ENCODE assay signal across 7 mouse cellular contexts in the genomic region with DNA sequence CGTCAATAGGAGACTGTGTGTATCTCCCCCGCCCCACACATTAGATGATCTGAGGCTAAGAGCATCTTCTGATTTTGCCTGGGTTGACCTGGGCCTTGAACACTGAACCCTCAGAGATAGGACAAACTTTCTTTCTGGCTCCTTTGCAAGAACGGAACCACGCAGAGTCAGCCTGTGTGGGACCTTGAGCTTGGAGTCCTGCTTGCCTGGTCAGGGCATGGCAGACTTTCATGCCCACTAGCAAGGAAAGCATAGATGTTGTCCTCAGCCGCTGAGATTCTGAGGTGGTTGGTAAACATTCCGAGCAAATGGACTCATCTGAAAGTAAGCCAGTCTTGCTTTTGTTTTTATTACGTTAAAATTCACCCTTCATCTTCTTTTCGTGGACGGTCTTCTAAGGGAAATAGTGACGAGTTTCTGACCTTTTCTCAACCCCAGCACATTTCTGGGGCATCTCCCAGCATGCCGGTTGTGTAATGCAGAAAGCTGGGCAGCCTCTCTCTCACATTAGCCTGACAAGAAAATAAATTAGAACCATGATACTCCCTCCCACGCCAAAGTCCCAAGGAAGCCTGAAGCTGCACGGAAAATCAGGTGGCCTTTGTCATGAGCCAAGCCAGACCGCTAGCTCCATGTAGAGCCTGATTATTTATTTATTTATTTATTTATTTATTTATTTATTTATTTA.
A peak's percentile ranks its signal among the peaks of the same experiment; 100 is the strongest.
DNase-seq lines count a peak whose midpoint lies in the region; ATAC-seq and TF ChIP-seq lines count a peak whose summit lies in the region.

No protein-coding gene starts in this region.

- no peaks in the 10 kb centered on the region for H3K4me1 ChIP-seq in limb, embryonic 11.5 days (ENCODE audit: control insufficient read depth, insufficient read depth, low read length)
- H3K4me1 ChIP-seq in limb, embryonic 10.5 days = no peaks in the 10 kb centered on the region
- no peaks in the 10 kb centered on the region for H3K4me1 ChIP-seq in forebrain, embryonic 12.5 days
- no peaks in the 10 kb centered on the region for H3K4me1 ChIP-seq in lung, embryonic 14.5 days (ENCODE audit: insufficient read depth)

- peak; percentile 39; the same call in 1 of the 2 replicates for ATAC-seq in limb, embryonic 11.5 days (ENCODE audit: insufficient number of reproducible peaks, low FRiP score, low TSS enrichment, low read depth)
- peak; percentile 53 for ATAC-seq in forebrain, embryonic 12.5 days (ENCODE audit: low FRiP score)
- ATAC-seq in lung, embryonic 14.5 days (ENCODE audit: insufficient read depth) = peak; percentile 61

- no peak overlapping the region for H3K9ac ChIP-seq in limb, embryonic 11.5 days (ENCODE audit: low read length)
- no peak overlapping the region for H3K9ac ChIP-seq in forebrain, embryonic 12.5 days
- H3K9ac ChIP-seq in lung, embryonic 14.5 days = no peak overlapping the region

- 83% methylated on average over 14 of the region's 14 CpGs for WGBS in limb, embryonic 11.5 days
- WGBS in limb, embryonic 10.5 days = 83% methylated on average over 14 of the region's 14 CpGs
- 85% methylated on average over 14 of the region's 14 CpGs for WGBS in forebrain, embryonic 12.5 days
- 59% methylated on average over 14 of the region's 14 CpGs for WGBS in lung, embryonic 14.5 days

- H3K4me3 ChIP-seq in limb, embryonic 11.5 days (ENCODE audit: low read depth, low read length) = no peak overlapping the region
- no peak overlapping the region for H3K4me3 ChIP-seq in limb, embryonic 10.5 days
- H3K4me3 ChIP-seq in forebrain, embryonic 12.5 days (replicated peaks) = no peak overlapping the region
- no peak overlapping the region for H3K4me3 ChIP-seq in lung, embryonic 14.5 days (ENCODE audit: low read depth, low read length)

- no peak for DNase-seq in limb, embryonic 11.5 days (ENCODE audit: low spot score)
- DNase-seq in limb, embryonic 10.5 days (ENCODE audit: low spot score) = no peak
- peak; percentile 79 for DNase-seq in brain, adult 2 months (ENCODE audit: low read depth, low spot score)
- DNase-seq in lung, embryonic 14.5 days = peak; percentile 44
- DNase-seq in embryo, embryonic 9.5 days (ENCODE audit: extremely low spot score) = no peak
- DNase-seq in spleen, postnatal 14 days (ENCODE audit: low spot score in 2 of 2) = no peak

- no peaks in the 10 kb centered on the region for H3K9me3 ChIP-seq in limb, embryonic 11.5 days (ENCODE audit: control insufficient read depth, low read length)
- no peaks in the 10 kb centered on the region for H3K9me3 ChIP-seq in limb, embryonic 10.5 days (replicated peaks)
- H3K9me3 ChIP-seq in forebrain, embryonic 12.5 days = no peaks in the 10 kb centered on the region
- no peaks in the 10 kb centered on the region for H3K9me3 ChIP-seq in lung, embryonic 14.5 days (ENCODE audit: low read depth, low read length)

- no peaks in the 10 kb centered on the region for H3K36me3 ChIP-seq in limb, embryonic 11.5 days (ENCODE audit: control insufficient read depth, insufficient read depth, low read length)
- no peaks in the 10 kb centered on the region for H3K36me3 ChIP-seq in limb, embryonic 10.5 days
- H3K36me3 ChIP-seq in forebrain, embryonic 12.5 days (replicated peaks) = no peaks in the 10 kb centered on the region
- H3K36me3 ChIP-seq in lung, embryonic 14.5 days (ENCODE audit: insufficient read depth) = no peaks in the 10 kb centered on the region

- TF ChIP-seq CTCF in lung, embryonic 14.5 days (IDR thresholded peaks at IDR 0.05; ENCODE audit: low read depth) = no peak

- H3K4me2 ChIP-seq in limb, embryonic 11.5 days (ENCODE audit: low read depth, severe bottlenecking) = no peak overlapping the region
- H3K4me2 ChIP-seq in forebrain, embryonic 12.5 days = no peak overlapping the region
- H3K4me2 ChIP-seq in lung, embryonic 14.5 days = no peak overlapping the region

- no peak overlapping the region for H3K27ac ChIP-seq in limb, embryonic 11.5 days (replicated peaks; ENCODE audit: low read depth, low read length)
- no peak overlapping the region for H3K27ac ChIP-seq in limb, embryonic 10.5 days
- no peak overlapping the region for H3K27ac ChIP-seq in forebrain, embryonic 12.5 days
- H3K27ac ChIP-seq in lung, embryonic 14.5 days (ENCODE audit: low read depth) = no peak overlapping the region

- H3K27me3 ChIP-seq in limb, embryonic 11.5 days (ENCODE audit: control insufficient read depth, insufficient read depth, low read length) = no peaks in the 10 kb centered on the region
- H3K27me3 ChIP-seq in limb, embryonic 10.5 days (ENCODE audit: low read depth, poor library complexity, severe bottlenecking) = no peaks in the 10 kb centered on the region
- H3K27me3 ChIP-seq in forebrain, embryonic 12.5 days = no peaks in the 10 kb centered on the region
- H3K27me3 ChIP-seq in lung, embryonic 14.5 days (ENCODE audit: insufficient read depth, low read length) = no peaks in the 10 kb centered on the region

Comparison
In these comparisons a context has a peak if more than half of its experiments do, and no peak if none do; other contexts are left out.
1. DNase-seq: peak in brain, adult 2 months (single experiment) and lung, embryonic 14.5 days (single experiment); none in limb, embryonic 11.5 days (single experiment), limb, embryonic 10.5 days (single experiment), embryo, embryonic 9.5 days (single experiment) and spleen, postnatal 14 days (0 of 2).
2. Peak in every context shown above with its lines, with median percentiles within 50 percentile points of each other: ATAC-seq.